Mouse (Mus musculus) ES-Bruce4 (cell line): ENCODE data around the gene Apod.

Source experiments
- CTCF ChIP-seq: IDR thresholded peaks from one replicate; pipeline ENCODE4 v1.8.1; 2011; ENCODE audit warnings: low read depth, low read length
- EP300 ChIP-seq: IDR thresholded peaks from 2 replicates; pipeline ENCODE4 v1.6.1; 2011; ENCODE audit warnings: low read depth, low read length; ENCODE audit not compliant: insufficient read depth

- no peak for TF ChIP-seq CTCF
- TF ChIP-seq EP300: no peak
These were observed 26.9 kb downstream of the Apod start for GRCm38 (mm10) chr16:31287712-31288111.
